Mouse (Mus musculus) cerebellum, postnatal 10 days (tissue): ENCODE measurements around the gene Grk3.

Experiments used
- DNase-seq, 2 experiments: peaks; one replicate each; pipeline ENCODE4 v3.0.0; 2021; ENCODE audit warnings: mixed read lengths in 2 of 2

Grk3 gene

DNA sequence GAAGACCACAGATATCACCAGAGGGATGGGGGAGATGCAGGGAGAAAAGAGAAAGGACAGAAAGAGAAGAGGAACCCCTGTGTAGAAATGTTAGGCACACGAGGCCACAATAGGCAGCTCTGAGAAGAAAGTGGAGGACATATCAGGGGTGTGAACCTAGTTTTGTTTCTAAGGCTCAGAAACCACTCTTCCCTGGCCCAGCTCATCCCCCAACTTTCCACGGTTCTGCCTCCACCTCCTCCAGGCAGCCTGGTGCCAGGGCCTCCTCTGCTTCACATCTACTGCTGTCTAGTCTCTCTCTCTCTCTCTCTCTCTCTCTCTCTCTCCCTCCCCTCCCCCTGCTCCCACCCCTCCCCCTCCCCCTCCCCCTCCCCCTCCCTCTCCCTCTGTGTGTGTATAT is 7.1 kb downstream of the Grk3 start:
- DNase-seq = no peak

DNA sequence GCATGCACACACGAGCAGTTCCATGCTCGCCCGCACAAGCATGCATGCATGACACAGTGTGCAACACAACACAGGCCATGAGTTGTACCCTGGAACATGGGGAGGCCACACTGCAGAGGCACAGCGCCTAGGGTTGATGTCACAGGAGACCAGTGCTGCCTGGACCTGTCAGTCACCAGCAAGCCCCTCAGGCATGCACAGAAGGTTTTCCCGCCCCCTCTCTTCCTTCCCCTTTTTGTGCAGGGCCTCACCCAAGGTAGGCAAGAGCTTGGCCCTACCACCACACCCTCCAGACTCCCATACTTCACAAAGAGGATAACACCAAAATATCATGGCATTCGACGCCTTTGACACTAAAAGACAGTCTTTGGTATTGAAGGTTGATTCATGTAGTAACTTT is 8.6 kb downstream of the Grk3 start:
- DNase-seq = no peak

- peak; percentile 49 to 53 for DNase-seq
These were observed 9.6 kb downstream of the Grk3 start for GRCm38 (mm10) chr5:113005941-113006391.

DNA sequence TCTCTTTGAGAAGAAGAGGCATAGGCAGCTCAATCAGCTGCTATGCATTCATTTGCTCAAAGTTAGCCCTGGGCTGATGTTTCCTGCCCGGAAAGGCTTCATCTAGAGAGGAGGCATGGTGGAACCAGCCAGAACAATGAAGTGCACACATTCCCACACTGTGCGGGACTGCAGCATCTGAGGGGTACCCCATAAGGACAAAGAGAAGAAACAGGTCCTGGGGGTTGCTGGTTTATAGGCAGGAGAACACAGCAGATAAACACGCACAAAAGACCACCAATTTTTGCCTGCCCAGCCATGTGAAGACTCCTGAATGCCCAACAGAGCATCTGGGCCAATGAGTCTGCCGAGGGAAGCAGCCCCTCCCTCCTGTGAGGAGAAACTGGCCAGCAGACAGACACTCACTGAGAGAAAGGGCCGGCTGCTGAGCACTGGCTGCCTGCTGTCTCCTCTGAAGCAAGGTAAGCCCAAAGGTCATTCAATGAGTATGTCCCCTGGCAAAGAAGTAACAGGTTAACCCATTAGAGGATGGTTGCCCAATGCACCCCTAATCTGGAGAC is 12.7 kb downstream of the Grk3 start:
- DNase-seq = peak; percentile 66 to 70

DNA sequence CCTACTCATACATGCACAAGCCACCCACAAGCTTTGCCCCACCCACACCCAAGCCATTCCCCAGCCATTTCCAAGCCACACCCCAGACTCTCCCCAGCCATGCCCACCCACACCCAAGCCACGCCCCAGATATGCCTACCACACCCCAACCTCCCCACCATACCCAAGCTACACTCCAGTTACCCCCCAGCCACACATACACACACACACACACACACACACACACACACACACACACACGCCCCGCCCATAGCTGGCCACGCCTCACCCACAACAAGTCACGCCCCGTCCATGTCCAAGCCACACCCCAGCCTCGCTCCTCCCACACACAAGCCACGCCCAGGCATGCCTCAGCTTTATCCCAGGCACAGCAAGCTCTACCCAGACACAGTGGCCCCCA is 16.4 kb downstream of the Grk3 start:
- DNase-seq = no peak

DNA sequence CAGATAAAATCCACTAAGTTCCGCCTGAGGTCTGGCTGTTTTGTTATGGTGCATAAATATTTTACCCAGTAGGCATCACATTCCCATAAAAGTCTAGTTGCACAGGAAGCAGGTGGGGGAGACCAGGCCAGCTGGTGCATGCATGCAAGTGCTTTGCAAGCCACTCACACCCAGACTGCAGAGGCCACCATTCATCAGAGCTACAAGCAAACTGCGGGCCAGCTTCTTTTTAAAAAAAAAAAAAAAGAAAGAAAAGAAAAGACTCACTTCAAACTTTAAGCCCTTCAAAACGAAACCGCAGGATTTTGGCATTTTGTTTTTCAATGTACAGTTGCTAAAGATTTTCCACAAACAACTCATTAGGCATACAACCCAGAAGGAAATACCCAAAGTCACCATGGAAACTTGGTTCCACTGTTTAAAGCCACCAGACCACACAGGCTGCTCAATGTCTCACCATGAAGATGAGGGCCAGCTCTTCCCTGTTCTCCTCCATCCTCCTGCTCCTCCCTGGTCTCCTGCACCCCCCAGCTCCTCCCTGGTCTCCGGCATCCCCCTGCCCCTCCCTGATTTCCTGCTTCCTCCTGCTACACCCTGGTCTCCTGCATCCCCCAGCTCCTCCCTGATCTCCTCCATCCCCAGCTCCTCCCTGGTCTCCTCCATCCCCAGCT is 17.9 kb downstream of the Grk3 start:
- peak in 1 of 2 experiments; percentile 31 for DNase-seq

DNA sequence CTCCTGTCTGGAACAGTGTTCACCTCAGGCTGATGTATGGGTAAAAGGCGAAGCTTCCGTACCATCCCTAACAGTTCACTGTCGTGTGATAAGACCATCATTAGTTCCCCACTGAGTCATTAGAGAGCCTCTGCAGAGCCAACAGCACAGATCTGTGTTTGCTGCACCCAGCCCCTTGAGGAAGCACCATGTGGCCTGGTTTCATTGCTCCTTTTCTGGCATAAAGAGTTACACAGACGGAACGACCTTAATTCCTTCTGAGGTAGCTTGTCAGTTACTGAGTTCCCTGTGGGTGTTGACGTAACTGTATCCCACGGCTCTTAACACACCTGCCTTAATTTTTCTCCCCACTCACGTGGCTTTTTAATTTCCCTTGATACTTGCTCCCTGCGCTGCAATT is 24.3 kb downstream of the Grk3 start:
- DNase-seq = no peak

GRCm38 (mm10) chr5:112981931-112982330 is 33.7 kb downstream of the Grk3 start:
- no peak for DNase-seq

GRCm38 (mm10) chr5:112979710-112980109 is 35.9 kb downstream of the Grk3 start:
- DNase-seq = no peak

- no peak for DNase-seq
These were observed 36.4 kb downstream of the Grk3 start for GRCm38 (mm10) chr5:112979195-112979594.

GRCm38 (mm10) chr5:112977089-112977488 is 38.5 kb downstream of the Grk3 start:
- peak; percentile 48 to 53 for DNase-seq

DNA sequence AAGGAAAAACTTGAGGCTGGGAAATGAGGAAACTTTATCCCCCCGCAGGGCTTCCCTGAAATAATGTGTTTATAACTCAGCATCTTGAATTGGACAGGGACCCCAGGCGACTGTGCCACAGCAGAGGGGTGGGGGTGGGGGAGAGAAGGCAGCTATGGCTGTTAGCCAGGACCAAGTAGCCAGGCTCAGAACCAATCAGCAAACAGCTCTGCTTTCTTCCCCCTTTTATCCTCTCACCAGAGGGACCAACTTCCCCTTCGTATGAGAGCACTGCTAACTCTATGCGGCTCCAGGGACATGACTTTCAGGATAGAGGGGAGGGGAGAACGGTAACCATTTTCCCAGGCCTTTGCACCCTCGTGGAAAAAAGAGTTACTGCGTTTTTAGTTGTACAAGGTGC is 42.0 kb downstream of the Grk3 start:
- DNase-seq = no peak

- no peak for DNase-seq
These were observed 43.3 kb downstream of the Grk3 start for GRCm38 (mm10) chr5:112972297-112972696.

- no peak for DNase-seq
These were observed 52.1 kb downstream of the Grk3 start for GRCm38 (mm10) chr5:112963495-112963894.

GRCm38 (mm10) chr5:112962166-112962565 is 53.4 kb downstream of the Grk3 start:
- DNase-seq = no peak

GRCm38 (mm10) chr5:112960911-112961310 is 54.7 kb downstream of the Grk3 start:
- DNase-seq = no peak

DNA sequence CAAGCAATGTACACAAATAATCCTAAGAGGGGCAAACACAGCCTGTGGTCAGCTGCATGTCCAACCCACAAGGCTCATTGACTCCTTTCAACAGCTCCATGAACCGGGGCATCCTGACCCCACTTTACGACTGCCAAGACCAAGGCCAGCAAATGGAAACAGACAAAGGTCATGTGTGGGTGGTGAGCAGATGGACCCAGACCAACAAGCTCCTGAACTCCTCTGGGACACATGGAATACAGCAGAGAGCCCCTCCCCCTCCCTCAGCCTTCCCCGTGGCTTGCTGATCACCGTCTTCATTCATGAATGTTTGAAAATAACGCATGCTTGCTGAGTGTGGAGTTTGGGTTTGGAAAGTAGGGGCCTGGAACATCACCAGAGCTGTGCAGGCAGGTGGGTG is 57.3 kb downstream of the Grk3 start:
- DNase-seq = peak in 1 of 2 experiments; percentile 29

- DNase-seq = no peak
These were observed 58.8 kb downstream of the Grk3 start for GRCm38 (mm10) chr5:112956841-112957240.

GRCm38 (mm10) chr5:112956368-112956767 is 59.2 kb downstream of the Grk3 start:
- no peak for DNase-seq

DNA sequence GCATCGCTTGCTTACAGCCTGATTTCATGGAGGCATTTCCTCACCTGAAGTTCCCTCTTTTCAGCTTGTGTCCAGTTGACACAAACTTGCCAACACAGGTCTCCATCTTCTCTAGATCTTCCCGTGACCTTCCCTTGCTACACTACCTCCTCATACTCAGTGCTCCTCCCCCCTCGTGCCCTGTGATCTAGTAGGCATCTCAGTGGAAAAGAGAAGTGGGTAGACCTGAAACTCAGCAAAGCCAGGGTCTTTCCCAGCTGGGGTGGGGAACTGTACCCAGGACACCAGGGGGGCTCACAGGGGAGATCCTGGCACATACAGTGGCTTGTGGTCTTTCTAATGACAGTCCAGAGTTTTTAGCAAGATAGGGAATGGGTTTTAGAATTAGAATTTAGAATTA is 64.7 kb downstream of the Grk3 start:
- no peak for DNase-seq

- DNase-seq = no peak
These were observed 69.7 kb downstream of the Grk3 start for GRCm38 (mm10) chr5:112945925-112946324.

DNA sequence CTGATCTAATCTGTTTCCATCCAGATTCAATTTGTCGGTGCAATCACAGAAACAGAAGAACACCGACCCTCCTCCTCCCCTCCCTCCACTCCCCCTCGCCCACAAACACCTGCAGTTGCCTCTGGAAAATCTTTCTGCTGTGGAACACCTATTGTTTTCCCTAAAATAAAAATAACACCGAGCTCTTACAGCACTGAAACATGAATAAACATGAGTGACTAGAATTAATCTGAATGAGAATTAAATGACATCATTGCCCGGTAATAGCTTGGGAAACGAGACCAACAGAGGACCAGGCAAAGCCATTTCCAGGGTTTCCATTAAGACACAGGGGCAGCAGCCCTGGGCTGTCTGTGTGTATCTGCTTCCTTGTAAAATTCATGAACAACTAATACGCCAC is 73.3 kb downstream of the Grk3 start:
- no peak for DNase-seq

- no peak for DNase-seq
These were observed 74.6 kb downstream of the Grk3 start for GRCm38 (mm10) chr5:112941001-112941400.

DNA sequence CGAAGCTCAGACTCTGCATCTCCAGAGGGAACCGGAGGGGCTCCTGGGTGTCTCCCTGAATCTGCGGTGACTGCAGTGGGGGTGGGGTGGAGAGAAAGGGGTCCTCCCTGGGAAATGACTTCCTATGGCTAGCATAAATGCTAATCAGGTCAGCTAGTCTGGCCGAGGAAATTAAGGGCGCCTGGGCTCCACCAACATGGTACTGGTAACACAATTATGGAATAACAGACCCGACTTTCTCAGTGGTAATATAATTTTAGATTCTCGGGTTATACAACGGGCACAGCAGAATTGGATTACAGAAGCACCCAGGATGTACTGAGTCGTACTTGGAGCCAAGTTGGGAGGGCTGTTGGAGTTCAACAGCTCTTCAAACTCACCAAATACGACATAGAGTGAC is 79.0 kb downstream of the Grk3 start:
- no peak for DNase-seq

DNA sequence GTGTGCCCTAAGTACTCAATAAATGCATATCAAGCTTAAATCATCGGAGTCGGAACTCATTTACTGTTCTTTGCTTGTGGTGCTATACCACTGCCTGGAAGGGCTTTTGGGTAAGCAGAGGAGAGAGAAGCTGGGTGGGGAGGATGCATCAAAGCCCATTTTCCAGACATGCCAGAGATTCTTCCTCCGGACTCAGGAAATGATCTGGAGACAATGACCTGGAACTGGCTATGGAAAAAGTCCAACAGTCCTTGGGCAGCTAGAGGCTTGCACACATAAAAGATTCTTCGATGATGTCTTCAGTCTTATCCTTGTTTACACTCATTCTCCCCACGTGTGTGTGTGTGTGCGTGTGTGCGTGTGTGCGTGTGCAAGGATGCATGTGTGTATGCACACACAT is 80.2 kb downstream of the Grk3 start:
- DNase-seq = no peak
